Mouse (Mus musculus) limb, embryonic 14.5 days (tissue): ENCODE data around the gene Bcar1. TPM values are rescaled to one million over a fixed set of nuclear protein-coding genes. Genes with fewer than 3 reads are reported as not detected.
A peak's percentile ranks its signal among the peaks of the same experiment; 100 is the strongest.

Experiments
- ATAC-seq: fragments of 200-750 bp; cut with Nextera tagmentation; 2 replicates; pipeline ENCODE4 v1.8.0; 2017; ENCODE audit warnings: low read depth, moderate number of reproducible peaks, moderate TSS enrichment; ENCODE audit not compliant: low FRiP score
- DNase-seq: peaks from one replicate; pipeline ENCODE4 v3.0.0-alpha.2; 2015; ENCODE audit warnings: low spot score
- H3K27ac ChIP-seq: fragments of 300-500 bp; sonication (generic); replicated peaks from 2 replicates; pipeline ENCODE4 v1.5.1; 2014; ENCODE audit warnings: low read depth, mild to moderate bottlenecking, low read length, moderate library complexity, mixed read lengths
- H3K27me3 ChIP-seq: fragments of 300-500 bp; sonication (generic); 2 replicates; pipeline ENCODE4 v1.6.1; 2014; ENCODE audit warnings: low read length, mixed read lengths; ENCODE audit not compliant: control insufficient read depth, insufficient read depth
- H3K36me3 ChIP-seq: fragments of 300-500 bp; sonication (generic); 2 replicates; pipeline ENCODE4 v1.6.1; 2014; ENCODE audit warnings: mild to moderate bottlenecking, low read length, moderate library complexity, mixed read lengths; ENCODE audit not compliant: control insufficient read depth, insufficient read depth
- H3K4me1 ChIP-seq: fragments of 300-500 bp; sonication (generic); 2 replicates; pipeline ENCODE4 v1.6.1; 2014; ENCODE audit warnings: antibody characterized with exemption, low read length, mixed read lengths; ENCODE audit not compliant: control insufficient read depth, insufficient read depth
- H3K4me2 ChIP-seq: fragments of 300-500 bp; sonication (generic); replicated peaks from 2 replicates; pipeline ENCODE4 v1.6.1; 2014; ENCODE audit warnings: low read depth, mild to moderate bottlenecking, low read length, moderate library complexity; ENCODE audit not compliant: severe bottlenecking
- H3K4me3 ChIP-seq: fragments of 300-500 bp; sonication (generic); replicated peaks from 2 replicates; pipeline ENCODE4 v1.5.1; 2014; ENCODE audit warnings: low read length
- H3K9ac ChIP-seq: fragments of 300-500 bp; sonication (generic); 2 replicates; pipeline ENCODE4 v1.6.1; 2014; ENCODE audit warnings: mild to moderate bottlenecking, low read depth, low read length, moderate library complexity; ENCODE audit not compliant: severe bottlenecking
- H3K9me3 ChIP-seq: fragments of 300-500 bp; sonication (generic); 2 replicates; pipeline ENCODE4 v1.6.1; 2016; ENCODE audit warnings: low read length; ENCODE audit not compliant: control insufficient read depth
- POLR2A ChIP-seq: fragments of 200-500 bp; IDR thresholded peaks from 2 replicates; pipeline ENCODE4 v1.8.0; 2012; ENCODE audit warnings: inconsistent platforms, mild to moderate bottlenecking, moderate library complexity, borderline replicate concordance; ENCODE audit not compliant: insufficient read depth, insufficient read length; ENCODE audit errors: extremely low read depth
- WGBS: fragments of 180-500 bp; shearing (Covaris S2); extraction: QIAGEN DNeasy Blood & Tissue Kit; methylation state at CpG from one replicate; pipeline ENCODE4 v1.1.7; 2014; 5-methylcytosine and 5-hydroxymethylcytosine counted together
- polyA plus RNA-seq, 2 experiments: library from polyadenylated mRNA; depleted of rRNA in 1 of 2; stranded (reverse) in 1 of 2; unstranded in 1 of 2; fragments of >200 nt; fragmentation: Nextera tagmentation in 1 of 2; extraction: Ambion mirVana in 1 of 2; gene quantifications; 2 replicates each; pipeline versions ENCODE4 v1.2.1 to v1.2.3; 2012 to 2014

Gene Bcar1
- polyA plus RNA-seq, 2 experiments, result 40.7 to 55.5 TPM

DNA sequence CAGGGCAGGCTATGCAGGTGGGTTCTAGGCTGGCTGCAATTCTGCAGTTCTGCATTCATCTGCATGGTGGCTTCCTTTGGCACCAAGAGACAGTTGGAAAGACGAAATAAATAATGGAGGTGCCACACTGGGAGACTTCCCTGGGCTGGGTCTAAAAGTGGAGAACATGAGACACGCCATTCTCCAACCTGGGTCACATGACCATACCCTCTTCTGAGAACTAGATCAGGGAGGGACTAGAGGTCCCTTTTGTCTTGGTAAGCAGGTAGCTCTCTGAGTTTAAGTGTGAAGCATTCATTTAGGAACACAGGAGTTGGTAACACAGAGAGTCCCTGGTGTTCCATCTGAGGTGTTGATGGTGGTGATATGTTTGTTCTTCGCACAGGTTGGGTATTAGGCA lies 43.4 kb downstream of the Bcar1 start:
- ATAC-seq (no peak), DNase-seq (no peak)
- no peaks in the 10 kb centered on the region for H3K9me3 ChIP-seq
- H3K36me3 ChIP-seq, result no peaks in the 10 kb centered on the region
- H3K27ac ChIP-seq, result no peak overlapping the region
- H3K4me1 ChIP-seq, result no peaks in the 10 kb centered on the region
- no peak for TF ChIP-seq POLR2A
- H3K4me3 ChIP-seq, result no peak overlapping the region
- no peaks in the 10 kb centered on the region for H3K27me3 ChIP-seq
- no peak overlapping the region for H3K9ac ChIP-seq
- H3K4me2 ChIP-seq, result no peak overlapping the region
- 84% methylated on average over 3 of the region's 3 CpGs for WGBS

DNA sequence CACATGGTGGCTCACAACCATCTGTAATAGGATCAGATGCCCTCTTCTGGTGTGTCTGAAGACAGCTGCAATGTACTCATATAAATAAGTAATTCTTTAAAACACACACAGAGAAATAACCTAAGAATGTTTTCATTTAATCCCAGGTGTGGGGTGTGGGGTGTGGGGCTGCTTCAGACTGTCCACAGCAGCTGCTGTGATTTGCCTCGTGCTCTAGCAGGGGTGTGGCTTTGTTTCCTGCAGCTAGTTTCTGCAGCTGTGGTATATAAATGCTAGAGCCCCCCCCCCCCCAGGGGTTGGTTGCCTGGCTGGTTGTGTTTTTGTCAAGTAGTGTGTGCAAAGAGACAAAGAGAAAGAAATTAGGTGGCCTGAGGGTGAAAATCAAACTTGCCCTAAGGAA lies 44.6 kb downstream of the Bcar1 start:
- no peaks in the 10 kb centered on the region for H3K27me3 ChIP-seq
- WGBS, result 0% methylated on average over 1 of the region's 1 CpGs
- no peaks in the 10 kb centered on the region for H3K4me1 ChIP-seq
- no peak overlapping the region for H3K4me3 ChIP-seq
- H3K9ac ChIP-seq, result no peak overlapping the region
- H3K9me3 ChIP-seq, result no peaks in the 10 kb centered on the region
- DNase-seq, result no peak
- ATAC-seq, result no peak
- H3K27ac ChIP-seq, result no peak overlapping the region
- no peak overlapping the region for H3K4me2 ChIP-seq
- no peaks in the 10 kb centered on the region for H3K36me3 ChIP-seq
- no peak for TF ChIP-seq POLR2A

GRCm38 (mm10) chr8:111697655-111698054 lies 46.0 kb downstream of the Bcar1 start:
- no peak overlapping the region for H3K4me2 ChIP-seq
- no peaks in the 10 kb centered on the region for H3K36me3 ChIP-seq
- H3K9ac ChIP-seq, result no peak overlapping the region
- no peaks in the 10 kb centered on the region for H3K27me3 ChIP-seq
- no peak overlapping the region for H3K27ac ChIP-seq
- no peak for TF ChIP-seq POLR2A
- ATAC-seq (no peak), DNase-seq (no peak)
- WGBS, result 80% methylated on average over 10 of the region's 10 CpGs
- no peak overlapping the region for H3K4me3 ChIP-seq
- no peaks in the 10 kb centered on the region for H3K4me1 ChIP-seq
- no peaks in the 10 kb centered on the region for H3K9me3 ChIP-seq

DNA sequence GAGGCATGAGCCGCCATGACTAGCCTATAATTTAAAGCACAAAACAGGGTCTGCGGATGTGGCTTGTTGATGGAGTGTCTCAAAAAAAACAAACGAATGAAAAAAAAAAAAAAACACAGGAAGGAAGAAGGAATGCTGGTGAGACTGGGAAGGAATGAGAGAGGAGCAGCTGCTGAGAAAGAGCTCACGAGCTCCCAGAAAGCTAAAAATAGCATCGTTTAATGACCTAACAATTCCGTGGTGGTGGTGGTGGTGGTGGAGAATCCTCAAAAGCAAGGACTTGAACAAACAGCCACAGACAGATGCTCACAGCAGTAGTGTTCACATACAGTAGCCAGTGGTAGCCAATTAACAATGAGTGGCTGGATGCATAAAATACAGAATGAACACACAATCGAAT lies 48.2 kb downstream of the Bcar1 start:
- Histone ChIP-seq H3K4me1 (no peaks in the 10 kb centered on the region), H3K4me3 (no peak overlapping the region), H3K4me2 (no peak overlapping the region), H3K36me3 (no peaks in the 10 kb centered on the region), H3K9ac (no peak overlapping the region), H3K9me3 (no peaks in the 10 kb centered on the region), H3K27ac (no peak overlapping the region), H3K27me3 (no peaks in the 10 kb centered on the region)
- DNase-seq (no peak), ATAC-seq (no peak)
- WGBS, result 62% methylated on average over 7 of the region's 7 CpGs
- no peak for TF ChIP-seq POLR2A

DNA sequence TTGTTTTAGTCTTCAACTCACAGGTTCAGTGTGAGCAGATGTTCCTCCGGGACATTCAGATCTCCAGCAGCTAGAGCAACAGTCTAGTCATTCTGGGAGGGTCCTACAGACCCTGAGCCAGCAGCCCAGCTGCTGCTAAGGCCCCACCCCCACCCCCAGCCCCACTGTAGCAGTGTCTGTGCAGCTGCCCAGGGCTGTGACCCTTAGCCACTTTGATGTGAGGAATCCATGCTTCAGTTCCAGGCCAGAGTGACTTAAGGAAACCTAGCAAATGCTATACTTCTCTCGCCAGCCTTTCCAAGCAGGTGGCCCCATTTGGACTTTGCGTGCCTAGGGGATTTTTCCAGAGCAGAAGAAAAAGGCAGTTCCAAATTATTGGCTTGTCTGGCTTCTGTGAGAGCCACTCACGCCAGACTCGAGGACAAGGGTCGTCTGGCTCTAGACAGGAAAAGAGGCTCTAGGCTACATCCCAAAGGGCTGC lies 50.3 kb downstream of the Bcar1 start:
- Histone ChIP-seq H3K4me3 (no peak overlapping the region), H3K36me3 (no peaks in the 10 kb centered on the region), H3K9me3 (no peaks in the 10 kb centered on the region), H3K4me1 (no peaks in the 10 kb centered on the region), H3K27ac (no peak overlapping the region), H3K27me3 (no peaks in the 10 kb centered on the region), H3K4me2 (no peak overlapping the region), H3K9ac (no peak overlapping the region)
- DNase-seq (peak; percentile 54), ATAC-seq (peak; percentile 88)
- 28% methylated on average over 6 of the region's 6 CpGs for WGBS
- TF ChIP-seq POLR2A, result no peak

DNA sequence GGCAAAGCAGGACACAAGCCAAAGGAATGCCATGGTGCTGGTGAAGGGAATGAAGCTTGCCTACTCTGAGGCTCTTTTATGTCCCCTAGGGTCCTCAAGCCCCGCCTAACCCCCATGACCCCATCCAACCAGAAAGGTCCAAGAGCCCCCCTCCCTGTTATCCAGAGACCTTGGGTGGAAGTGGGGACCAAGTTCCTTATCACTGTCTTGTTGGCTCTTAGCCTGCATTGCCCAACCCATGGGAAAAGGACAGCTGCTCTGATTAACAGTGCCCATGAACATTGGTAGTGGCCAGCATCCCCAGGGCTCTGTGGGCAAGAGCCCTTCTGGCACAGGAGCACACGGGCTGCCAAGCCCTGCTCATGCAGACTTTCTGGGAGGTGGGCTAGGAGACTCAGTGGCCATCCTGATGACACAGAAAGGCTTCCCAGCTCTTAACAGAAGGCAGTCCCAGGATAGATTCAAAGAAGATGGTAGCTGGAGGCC lies 52.6 kb downstream of the Bcar1 start, which contains the start of gene Ctrb1:
Gene Ctrb1, minus strand, starts transcription at position 51 of the 486 bp plus-strand sequence.
- Histone ChIP-seq H3K27ac (no peak within 1 kb of the TSS), H3K36me3 (no peaks in the 10 kb centered on the region), H3K9ac (no peak within 1 kb of the TSS), H3K9me3 (no peaks in the 10 kb centered on the region), H3K27me3 (no peaks in the 10 kb centered on the region), H3K4me3 (no peak within 1 kb of the TSS), H3K4me1 (no peaks in the 10 kb centered on the region), H3K4me2 (no peak within 1 kb of the TSS)
- WGBS, result 74% methylated on average over 2 of the region's 2 CpGs
- no peak for TF ChIP-seq POLR2A
- ATAC-seq (no peak), DNase-seq (no peak)
